Comparison of ENCODE assay signal across 19 mouse cellular contexts in the genomic region with DNA sequence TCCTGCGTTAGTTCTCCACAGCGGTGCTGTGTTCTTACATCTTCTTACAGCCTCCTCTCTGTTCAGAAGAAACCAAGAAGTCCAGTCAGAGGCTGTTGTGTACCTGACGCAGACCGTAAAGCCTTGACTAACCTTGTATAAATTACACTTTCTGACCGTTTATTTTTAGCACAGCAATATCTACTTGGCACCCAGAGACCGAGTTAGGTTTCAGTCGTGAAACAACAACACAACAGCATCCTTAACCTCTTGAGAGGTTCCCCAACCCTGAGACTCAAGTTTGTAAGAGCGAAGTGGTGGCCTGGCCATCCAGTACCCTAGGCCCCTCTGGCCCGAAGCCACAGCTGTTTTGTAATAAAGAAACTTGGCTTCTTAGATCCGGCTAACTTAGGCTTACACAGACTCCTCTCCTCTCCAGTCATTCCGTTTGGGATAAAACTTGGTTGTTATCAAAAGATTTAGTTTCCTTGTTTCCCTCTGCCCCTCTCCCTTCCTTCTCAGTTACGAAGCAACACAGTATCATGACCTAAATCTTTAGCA. TPM values are rescaled to one million over a fixed set of nuclear protein-coding genes. Genes with fewer than 3 reads are reported as not detected.
A peak's percentile ranks its signal among the peaks of the same experiment; 100 is the strongest.
DNase-seq lines count a peak whose midpoint lies in the region; ATAC-seq and TF ChIP-seq lines count a peak whose summit lies in the region.
"Had no signal": no experiment of that assay in that cellular context is flagged by ENCODE, and none has a peak within 500 bp of the region (broad histone marks: within the 10 kb centered on the region; RNA-seq: fewer than 3 reads in every experiment).

No protein-coding gene starts in this region.

- peak; percentile 35 for DNase-seq in heart, embryonic 10.5 days (ENCODE audit: low spot score)
- DNase-seq in heart, adult 9 months (ENCODE audit: low spot score in 2 of 2) = no peak
- peak; percentile 55 for DNase-seq in kidney, postnatal 0 days (ENCODE audit: low spot score)
- no peak for DNase-seq in kidney, adult 2 months
- DNase-seq in A20 (ENCODE audit: low read depth, low spot score) = peak; percentile 34
- DNase-seq in embryonic facial prominence, embryonic 10.5 days (ENCODE audit: low spot score) = no peak
- DNase-seq in liver, postnatal 0 days = no peak
- DNase-seq: adrenal gland, adult 2 months; cerebellum, adult 2 months; gastrocnemius, postnatal 14 days; kidney, postnatal 25 days; left cerebral cortex, postnatal 4 days; retina, postnatal 1 day had no signal

- H3K27me3 ChIP-seq in heart, embryonic 10.5 days (ENCODE audit: insufficient read depth, poor library complexity, severe bottlenecking) = no peaks in the 10 kb centered on the region
- no peaks in the 10 kb centered on the region for H3K27me3 ChIP-seq in kidney, postnatal 0 days (ENCODE audit: insufficient read depth, low read length)
- H3K27me3 ChIP-seq in kidney, adult 2 months (replicated peaks; ENCODE audit: control insufficient read depth, insufficient read depth, low read length) = no peaks in the 10 kb centered on the region
- H3K27me3 ChIP-seq in embryonic facial prominence, embryonic 10.5 days (replicated peaks; ENCODE audit: low read depth, poor library complexity, severe bottlenecking) = no peaks in the 10 kb centered on the region
- no peaks in the 10 kb centered on the region for H3K27me3 ChIP-seq in liver, postnatal 0 days (ENCODE audit: insufficient read depth, low read length)
- H3K27me3 ChIP-seq: hindbrain, embryonic 15.5 days had no signal

- H3K27ac ChIP-seq in heart, embryonic 10.5 days = no peak overlapping the region; the same call in 1 of the 2 replicates
- H3K27ac ChIP-seq in kidney, postnatal 0 days = peak overlapping the region; percentile 13; the same call in 1 of the 2 replicates
- H3K27ac ChIP-seq in kidney, adult 2 months (ENCODE audit: insufficient read depth, low read depth, low read length) = no peak overlapping the region
- H3K27ac ChIP-seq in embryonic facial prominence, embryonic 10.5 days (replicated peaks) = peak overlapping the region; percentile 25; the same call in 1 of the 2 replicates
- no peak overlapping the region for H3K27ac ChIP-seq in liver, postnatal 0 days (ENCODE audit: low read depth)
- H3K27ac ChIP-seq: forebrain, embryonic 12.5 days; hindbrain, embryonic 15.5 days; macrophage had no signal

- no peaks in the 10 kb centered on the region for H3K9me3 ChIP-seq in heart, embryonic 10.5 days
- no peaks in the 10 kb centered on the region for H3K9me3 ChIP-seq in kidney, postnatal 0 days (replicated peaks; ENCODE audit: low read length)
- H3K9me3 ChIP-seq in embryonic facial prominence, embryonic 10.5 days = no peaks in the 10 kb centered on the region
- no peaks in the 10 kb centered on the region for H3K9me3 ChIP-seq in liver, postnatal 0 days (ENCODE audit: low read length)
- H3K9me3 ChIP-seq: forebrain, embryonic 12.5 days; hindbrain, embryonic 15.5 days had no signal

- TF ChIP-seq EP300 in liver, postnatal 0 days (IDR thresholded peaks at IDR 0.05; ENCODE audit: low read depth) = no peak

- no peak overlapping the region for H3K4me3 ChIP-seq in heart, embryonic 10.5 days
- no peak overlapping the region for H3K4me3 ChIP-seq in kidney, postnatal 0 days (replicated peaks; ENCODE audit: low read depth, low read length)
- no peak overlapping the region for H3K4me3 ChIP-seq in kidney, adult 2 months (ENCODE audit: insufficient read depth, low read depth, low read length)
- H3K4me3 ChIP-seq in embryonic facial prominence, embryonic 10.5 days = no peak overlapping the region
- no peak overlapping the region for H3K4me3 ChIP-seq in liver, postnatal 0 days (ENCODE audit: low read depth, low read length)
- H3K4me3 ChIP-seq: forebrain, embryonic 12.5 days; hindbrain, embryonic 15.5 days had no signal

- H3K36me3 ChIP-seq in heart, embryonic 10.5 days = peaks cover 25% of the 10 kb centered on the region
- no peaks in the 10 kb centered on the region for H3K36me3 ChIP-seq in kidney, postnatal 0 days (ENCODE audit: insufficient read depth, low read length)
- H3K36me3 ChIP-seq in kidney, adult 2 months (ENCODE audit: control insufficient read depth, insufficient read depth, low read length) = no peaks in the 10 kb centered on the region
- 0 out of 2 replicates have a peak, but pooled peaks cover under 1% of the 10 kb centered on the region for H3K36me3 ChIP-seq in embryonic facial prominence, embryonic 10.5 days (replicated peaks)
- no peaks in the 10 kb centered on the region for H3K36me3 ChIP-seq in liver, postnatal 0 days (replicated peaks; ENCODE audit: insufficient read depth, low read length)
- H3K36me3 ChIP-seq: forebrain, embryonic 12.5 days had no signal

- no peak for TF ChIP-seq CTCF in kidney, postnatal 0 days (IDR thresholded peaks at IDR 0.05; ENCODE audit: low read depth)
- no peak for TF ChIP-seq CTCF in kidney, adult 2 months (conservative IDR thresholded peaks at IDR 0.05; ENCODE audit: insufficient read depth, insufficient read length, low read depth, low read length)
- TF ChIP-seq CTCF in liver, postnatal 0 days (IDR thresholded peaks at IDR 0.05; ENCODE audit: low read depth) = no peak

- peaks cover 47% of the 10 kb centered on the region for H3K4me1 ChIP-seq in heart, embryonic 10.5 days
- peaks cover 6% of the 10 kb centered on the region; the same call in 1 of the 2 replicates for H3K4me1 ChIP-seq in kidney, postnatal 0 days (replicated peaks; ENCODE audit: insufficient read depth, low read length)
- peaks cover 6% of the 10 kb centered on the region; the same call in 1 of the 2 replicates for H3K4me1 ChIP-seq in kidney, adult 2 months (ENCODE audit: control insufficient read depth, insufficient read depth, low read length)
- peaks cover 42% of the 10 kb centered on the region for H3K4me1 ChIP-seq in embryonic facial prominence, embryonic 10.5 days
- H3K4me1 ChIP-seq in liver, postnatal 0 days (ENCODE audit: insufficient read depth) = no peaks in the 10 kb centered on the region

- no peak overlapping the region for H3K4me2 ChIP-seq in kidney, postnatal 0 days (ENCODE audit: low read length)
- no peak overlapping the region for H3K4me2 ChIP-seq in liver, postnatal 0 days (ENCODE audit: low read depth, low read length)
- H3K4me2 ChIP-seq: forebrain, embryonic 12.5 days; hindbrain, embryonic 15.5 days; liver, embryonic 11.5 days; midbrain, embryonic 11.5 days had no signal

- H3K9ac ChIP-seq in kidney, postnatal 0 days (ENCODE audit: low read depth, low read length) = no peak overlapping the region
- H3K9ac ChIP-seq in liver, postnatal 0 days (replicated peaks) = no peak overlapping the region
- H3K9ac ChIP-seq: forebrain, embryonic 12.5 days; hindbrain, embryonic 15.5 days had no signal

- WGBS in heart, embryonic 10.5 days = 68% methylated on average over 12 of the region's 12 CpGs
- WGBS in kidney, postnatal 0 days = 36% methylated on average over 12 of the region's 12 CpGs
- 58% methylated on average over 12 of the region's 12 CpGs for WGBS in kidney, adult 2 months
- WGBS in embryonic facial prominence, embryonic 10.5 days = 74% methylated on average over 12 of the region's 12 CpGs
- WGBS in liver, postnatal 0 days (ENCODE audit: insufficient replicate concordance) = 70% methylated on average over 12 of the region's 12 CpGs

- no peak for ATAC-seq in kidney, postnatal 0 days (replicated peaks; ENCODE audit: low FRiP score, low read depth)
- ATAC-seq in liver, postnatal 0 days = no peak
- ATAC-seq: intestine, embryonic 16.5 days had no signal

- TF ChIP-seq POLR2A in kidney, adult 2 months (IDR thresholded peaks at IDR 0.05; ENCODE audit: low read depth, low read length) = no peak

RNA-seq across cellular contexts. Expression of a gene that starts 32.7 kb away (rescaled TPM):
- 30.1 and 39.6 TPM in 2 replicates for polyA plus RNA-seq in heart, embryonic 10.5 days (2016; fragmentation: Nextera tagmentation; extraction: Ambion mirVana)
- 20.5 and 24.7 TPM in 2 replicates for polyA plus RNA-seq in kidney, postnatal 0 days (2015; fragmentation: Nextera tagmentation; extraction: Ambion mirVana)
- 124 and 126 TPM in 2 replicates for polyA plus RNA-seq in kidney, adult 2 months (2012; rRNA removed)
- 21.3 and 24.7 TPM in 2 replicates for polyA plus RNA-seq in embryonic facial prominence, embryonic 10.5 days (2016; fragmentation: Nextera tagmentation; extraction: Ambion mirVana)
- polyA plus RNA-seq in liver, postnatal 0 days (2015; fragmentation: Nextera tagmentation; extraction: Ambion mirVana) = 1.9 and 2.0 TPM in 2 replicates

Comparison
In these comparisons a context has a peak if more than half of its experiments do, and no peak if none do; other contexts are left out.
1. DNase-seq: peak in heart, embryonic 10.5 days (single experiment), kidney, postnatal 0 days (single experiment) and A20 (single experiment); none in heart, adult 9 months (0 of 2), kidney, adult 2 months (single experiment), embryonic facial prominence, embryonic 10.5 days (single experiment) and liver, postnatal 0 days (single experiment).
2. H3K27ac ChIP-seq: peak in kidney, postnatal 0 days (single experiment) and embryonic facial prominence, embryonic 10.5 days (single experiment); none in heart, embryonic 10.5 days (single experiment), kidney, adult 2 months (single experiment) and liver, postnatal 0 days (single experiment).